Mouse (Mus musculus): ENCODE data around the gene Fancc. TPM values are rescaled to one million over a fixed set of nuclear protein-coding genes. Genes with fewer than 3 reads are reported as not detected.

The Fancc gene
- total RNA-seq, 2 experiments from 2014 or later = 5.2 to 7.0 TPM

DNA sequence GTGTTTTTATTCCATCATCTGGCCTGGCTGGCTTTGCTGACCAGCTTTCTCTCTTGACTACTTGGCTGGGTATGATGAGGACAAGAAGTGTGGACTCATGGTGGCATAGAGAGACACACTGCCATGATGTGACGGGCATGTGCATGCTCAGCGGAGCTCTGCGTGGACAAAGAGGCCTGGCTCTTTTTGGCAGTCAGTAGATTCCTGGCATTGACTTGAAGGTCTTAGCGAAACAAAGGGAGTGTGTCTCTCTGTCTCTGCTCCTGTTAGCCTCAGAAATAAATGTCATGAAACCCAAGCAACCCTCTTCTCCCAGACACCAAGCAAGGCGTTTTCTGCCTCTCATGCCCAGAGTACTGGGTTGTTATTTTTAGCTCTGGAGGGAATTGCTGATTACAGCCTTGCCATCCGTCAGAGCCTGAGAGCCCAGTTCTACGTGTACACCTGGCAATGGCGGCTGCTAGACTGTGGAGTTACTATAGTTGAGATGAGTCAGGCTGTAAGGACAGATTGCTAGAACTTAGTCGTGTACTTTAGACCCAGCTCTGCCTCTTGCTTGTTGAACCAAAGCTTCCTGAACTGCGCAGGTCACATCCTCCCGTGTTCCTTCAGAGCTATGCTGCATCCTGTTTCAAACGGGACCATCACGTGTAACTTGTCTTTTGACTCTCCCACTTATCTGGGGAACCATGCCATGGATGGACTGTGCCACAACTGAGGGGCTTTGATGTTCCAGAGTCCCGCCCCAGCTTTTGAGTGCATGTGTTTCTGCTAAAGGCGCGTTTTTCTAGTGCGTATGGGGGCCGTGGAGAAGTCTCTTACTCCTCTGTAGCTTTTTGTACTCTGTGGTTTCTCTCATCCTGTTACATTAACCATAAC, 236.1 kb downstream of the Fancc start:
- DNase-seq = no peak

DNA sequence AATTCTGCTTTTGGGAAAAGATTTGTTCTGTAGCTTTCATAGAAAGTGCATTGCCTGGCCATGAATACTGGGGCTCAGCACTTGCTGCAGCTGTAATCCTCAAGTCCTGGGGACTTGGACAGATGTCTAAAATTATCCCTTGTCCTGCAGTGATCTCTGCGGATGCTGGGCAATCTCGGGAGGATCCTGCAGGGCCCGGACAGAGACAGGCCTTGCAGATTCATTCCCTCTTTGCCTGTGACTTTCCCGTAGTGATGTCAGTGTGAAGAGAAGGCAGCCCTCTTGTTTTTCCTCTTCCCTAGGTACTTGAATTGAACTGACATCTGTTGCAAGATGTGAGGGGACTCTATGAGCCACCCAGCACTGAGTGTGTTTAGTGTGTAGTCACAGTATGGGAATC, 236.9 kb downstream of the Fancc start:
- no peak for DNase-seq

DNA sequence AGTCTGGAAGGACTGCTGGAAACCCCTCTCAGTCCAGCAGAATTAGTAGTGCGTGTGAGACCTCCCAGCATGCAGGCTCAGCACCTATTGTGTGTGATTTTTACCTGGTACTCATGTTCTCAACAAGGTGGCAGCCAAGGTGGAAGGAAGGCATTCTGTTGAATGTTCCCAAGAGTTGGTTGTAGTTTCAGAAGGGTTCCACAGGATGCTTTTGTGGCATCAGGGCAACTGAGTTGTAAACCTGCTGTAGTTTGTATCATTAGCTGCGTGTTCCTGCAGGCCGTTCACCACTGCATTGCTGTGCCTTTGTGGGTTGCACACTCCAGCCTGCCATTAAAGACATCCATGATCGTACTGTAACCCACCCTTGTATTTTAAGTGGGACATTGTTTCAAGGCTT, 238.4 kb downstream of the Fancc start:
- no peak for DNase-seq

DNA sequence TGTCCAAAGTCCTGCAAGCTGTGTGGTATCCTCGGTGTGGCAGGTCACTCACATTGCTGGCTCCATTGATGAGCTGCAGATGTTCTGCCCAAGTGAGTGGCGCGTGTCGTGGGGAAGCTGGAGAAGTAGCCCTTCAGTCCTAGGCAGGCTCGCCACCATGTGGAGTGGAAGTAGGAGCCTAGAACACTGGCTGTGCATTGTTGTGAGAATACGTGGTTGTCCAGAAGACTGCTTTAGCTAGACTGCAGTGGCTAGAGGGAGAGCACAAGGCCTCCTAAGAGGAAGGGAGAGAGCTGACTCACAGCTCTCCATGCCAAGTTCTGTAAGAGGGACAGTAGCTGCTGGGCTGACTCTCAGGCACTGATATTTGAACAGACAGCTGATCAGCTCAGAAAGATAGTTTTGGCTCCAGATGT, 238.9 kb downstream of the Fancc start:
- DNase-seq = no peak

DNA sequence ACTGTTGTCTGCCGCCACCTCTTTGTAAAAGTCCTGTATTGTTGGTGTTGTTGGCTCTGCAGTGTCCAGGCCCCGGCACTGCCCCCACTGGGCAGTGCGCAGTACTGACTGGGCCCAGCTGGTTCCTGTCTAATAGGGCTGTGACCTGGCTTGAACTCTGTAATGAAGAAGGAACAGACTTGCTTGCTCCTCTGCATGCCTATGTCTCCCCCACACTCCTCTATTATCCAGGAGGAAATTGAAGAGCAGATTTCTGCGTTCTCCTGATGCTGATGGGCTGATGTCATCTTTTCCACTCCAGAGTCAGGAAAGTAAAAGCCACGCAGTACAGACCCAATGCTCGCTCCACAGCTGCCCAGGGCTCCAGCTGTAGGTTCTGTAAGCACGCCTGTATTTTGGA, 240.3 kb downstream of the Fancc start:
- DNase-seq = no peak

DNA sequence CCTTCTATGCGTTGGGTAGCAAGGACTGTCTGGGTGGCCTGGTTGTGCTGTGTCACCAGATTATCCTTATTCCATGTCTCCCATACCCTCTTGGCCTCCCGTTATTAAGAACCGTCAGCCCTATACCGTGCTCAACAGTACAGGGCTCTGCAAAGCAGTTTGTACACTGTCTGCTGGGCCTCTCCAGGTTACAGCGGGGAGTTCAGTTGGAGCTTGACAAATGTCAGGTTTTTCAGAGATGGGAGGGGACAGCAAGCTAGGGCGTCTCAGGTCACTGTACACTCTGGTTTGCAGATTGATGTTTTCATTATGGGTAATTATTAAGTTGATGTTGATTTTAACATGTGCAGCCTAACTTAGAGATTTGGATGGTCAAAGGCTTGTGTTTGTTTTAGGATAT, 240.9 kb downstream of the Fancc start:
- DNase-seq = no peak

DNA sequence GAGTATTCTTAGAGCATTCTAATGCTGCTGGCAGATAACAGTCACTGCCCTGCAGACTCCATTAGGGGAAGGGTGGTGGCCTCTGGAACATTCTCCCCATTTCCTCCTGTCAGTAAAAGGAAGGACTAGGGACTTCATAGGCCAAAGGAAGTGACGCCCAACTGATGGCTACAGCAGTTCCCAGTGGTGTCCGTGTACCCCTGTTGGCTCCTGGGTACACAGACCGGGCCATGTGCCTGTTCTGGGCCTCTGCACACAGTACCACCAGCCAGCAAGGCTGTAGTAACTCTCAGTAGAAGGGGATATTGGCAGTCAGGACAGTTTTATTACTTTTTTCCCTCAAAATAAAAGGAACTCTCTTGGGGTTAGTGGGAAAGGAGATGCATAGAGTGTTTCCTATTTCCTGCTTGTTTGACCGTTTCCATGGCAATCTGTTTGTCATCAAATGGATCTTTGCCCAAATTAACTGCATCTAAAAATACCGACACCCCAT, 241.5 kb downstream of the Fancc start:
- no peak for DNase-seq

DNA sequence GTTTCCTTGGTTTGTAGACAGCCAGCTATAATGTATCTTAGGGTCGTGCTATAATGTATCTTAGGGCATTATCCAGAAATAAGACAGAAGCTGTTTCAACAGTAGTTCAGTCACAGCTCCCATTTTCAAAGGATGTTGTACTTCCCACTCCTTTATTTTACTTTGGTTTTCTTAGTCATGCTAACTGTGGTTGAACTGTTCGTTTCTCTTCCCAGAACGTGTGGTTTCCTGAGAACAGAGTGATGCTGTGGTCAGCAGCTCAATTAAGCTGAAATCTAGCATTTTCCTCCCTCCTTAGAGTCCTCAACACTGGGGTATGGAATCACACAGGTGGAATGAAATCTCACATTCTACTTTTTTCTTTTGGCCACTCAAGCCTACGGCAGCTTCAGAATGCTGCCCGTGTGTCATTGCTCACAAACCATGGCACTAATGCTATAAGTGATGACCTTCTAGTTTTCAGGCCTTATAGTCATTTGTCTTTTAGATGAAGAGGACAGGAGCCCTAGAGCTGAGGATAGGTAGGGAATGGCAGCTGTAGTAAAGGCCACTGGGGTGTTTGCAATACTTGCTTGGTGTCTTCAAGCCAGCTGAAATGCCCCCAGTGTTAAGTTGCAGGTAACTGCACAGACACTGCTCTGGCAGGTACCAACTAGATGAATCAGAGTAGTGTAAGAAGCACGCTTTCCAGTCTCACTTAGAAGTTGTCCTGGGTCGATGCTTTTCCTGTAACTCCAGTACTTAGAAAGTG, 243.0 kb downstream of the Fancc start:
- DNase-seq = no peak

DNA sequence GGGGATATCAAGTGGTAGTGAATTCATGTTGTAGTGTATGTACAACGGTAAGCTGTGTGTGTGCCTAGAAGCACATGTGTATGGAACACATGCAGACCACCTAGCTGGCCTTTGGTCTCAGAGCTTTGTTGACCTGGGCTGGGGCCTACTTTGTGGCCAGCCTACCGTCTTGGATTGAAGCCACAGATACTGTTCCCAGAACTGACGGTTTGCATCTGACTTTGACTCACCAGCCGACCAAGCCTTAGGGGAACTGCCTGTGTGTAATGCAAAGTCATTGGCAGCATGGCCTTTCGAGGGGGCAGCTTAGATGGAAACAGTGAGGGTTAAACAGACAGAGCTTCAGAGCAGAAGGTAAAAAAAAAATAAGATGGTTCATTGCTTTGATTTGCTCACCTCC, 243.9 kb downstream of the Fancc start:
- no peak for DNase-seq

DNA sequence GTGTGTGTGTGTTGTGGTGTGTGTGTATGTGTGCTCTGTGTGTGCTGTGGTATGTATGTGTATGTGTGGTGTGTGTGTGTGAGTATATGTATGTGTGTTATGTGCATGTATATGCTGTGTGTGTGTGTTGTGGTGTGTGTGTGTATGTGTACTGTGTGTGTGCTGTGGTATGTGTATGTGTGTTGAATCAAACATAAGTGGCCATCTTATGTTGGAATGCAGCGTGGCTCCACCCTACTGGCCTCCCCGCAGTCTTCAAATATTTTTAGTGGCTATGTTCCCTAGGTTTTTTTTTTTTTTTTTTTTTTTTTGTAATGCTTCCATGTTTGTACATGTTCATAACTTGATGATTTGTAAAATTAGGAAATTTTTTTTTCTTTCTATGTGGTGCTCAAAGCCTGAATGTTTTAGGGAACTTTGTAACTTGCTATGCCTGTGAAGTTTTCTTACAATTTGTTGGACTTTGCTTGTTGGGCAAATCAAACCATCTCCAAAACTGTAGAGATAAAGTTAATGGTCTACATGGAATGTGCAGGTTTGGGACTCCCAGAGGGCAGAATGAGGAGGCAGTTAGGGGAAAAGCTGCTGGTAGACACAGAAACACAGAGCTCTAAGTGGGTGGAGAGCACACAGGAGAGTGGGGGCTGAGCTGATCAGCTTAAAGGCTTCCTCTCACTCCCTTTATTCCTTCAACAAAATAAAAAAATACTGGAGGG, 244.6 kb downstream of the Fancc start:
- no peak for DNase-seq

DNA sequence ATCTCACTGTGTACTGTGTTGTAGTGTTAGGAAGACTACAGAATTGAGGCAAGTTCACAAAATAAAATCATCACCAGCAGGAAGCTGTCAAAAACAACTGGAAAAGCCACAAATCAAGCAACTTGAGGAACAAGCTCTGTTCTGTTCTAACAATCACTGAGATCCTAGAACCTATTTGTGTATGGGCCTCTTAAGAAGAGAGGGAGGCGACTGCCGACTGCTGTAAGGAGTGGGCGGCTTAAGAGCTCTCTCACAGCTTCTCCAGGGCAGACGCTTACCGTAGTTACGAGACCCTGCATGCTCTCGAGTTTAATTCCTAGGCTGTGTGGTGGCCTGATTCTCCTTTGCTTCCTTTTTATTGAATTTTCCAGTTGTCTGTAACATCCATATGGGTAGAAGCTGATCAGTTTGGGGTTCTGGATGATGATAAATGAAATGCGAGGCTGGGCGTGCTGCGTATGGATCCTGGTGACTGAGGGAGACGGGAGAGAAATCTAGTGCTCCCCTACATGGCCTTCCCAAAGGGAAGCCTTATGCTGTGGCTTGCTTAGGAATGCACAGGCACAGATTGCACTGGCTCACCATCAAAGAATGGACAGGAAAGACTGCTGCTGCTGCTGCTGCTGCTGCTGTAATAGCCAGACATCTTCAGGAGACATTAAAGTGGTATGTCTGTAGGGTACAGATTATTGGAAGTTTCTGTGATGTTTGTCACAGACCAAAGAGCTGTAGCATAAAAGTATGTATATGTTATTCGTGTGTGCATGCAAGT, 245.8 kb downstream of the Fancc start:
- DNase-seq = no peak

DNA sequence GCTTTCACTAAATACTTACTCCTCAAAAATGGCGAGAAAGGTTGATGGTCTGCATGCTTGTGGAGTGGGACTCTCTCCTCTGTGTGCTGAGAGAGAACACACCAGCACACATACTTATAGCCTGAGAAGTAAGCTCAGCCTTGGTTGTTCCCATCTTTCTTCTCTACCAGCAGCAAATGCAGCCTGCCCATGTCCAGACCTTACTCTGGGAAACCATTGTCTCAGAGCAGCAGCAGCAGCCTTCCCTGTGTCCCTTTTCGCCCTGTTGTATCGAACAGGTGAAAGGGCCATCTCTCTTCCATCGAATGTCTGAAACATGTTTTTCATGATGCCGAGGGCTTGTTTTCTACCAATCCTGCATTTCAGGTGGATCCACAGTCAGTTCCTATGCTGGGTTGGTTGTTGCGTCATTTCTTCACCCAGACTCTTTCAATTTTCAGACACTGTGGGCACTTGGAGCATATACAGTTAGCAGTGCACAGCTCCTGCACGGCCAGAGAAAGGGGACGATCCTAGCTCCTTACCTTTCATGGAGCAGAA, 246.6 kb downstream of the Fancc start:
- DNase-seq = no peak

DNA sequence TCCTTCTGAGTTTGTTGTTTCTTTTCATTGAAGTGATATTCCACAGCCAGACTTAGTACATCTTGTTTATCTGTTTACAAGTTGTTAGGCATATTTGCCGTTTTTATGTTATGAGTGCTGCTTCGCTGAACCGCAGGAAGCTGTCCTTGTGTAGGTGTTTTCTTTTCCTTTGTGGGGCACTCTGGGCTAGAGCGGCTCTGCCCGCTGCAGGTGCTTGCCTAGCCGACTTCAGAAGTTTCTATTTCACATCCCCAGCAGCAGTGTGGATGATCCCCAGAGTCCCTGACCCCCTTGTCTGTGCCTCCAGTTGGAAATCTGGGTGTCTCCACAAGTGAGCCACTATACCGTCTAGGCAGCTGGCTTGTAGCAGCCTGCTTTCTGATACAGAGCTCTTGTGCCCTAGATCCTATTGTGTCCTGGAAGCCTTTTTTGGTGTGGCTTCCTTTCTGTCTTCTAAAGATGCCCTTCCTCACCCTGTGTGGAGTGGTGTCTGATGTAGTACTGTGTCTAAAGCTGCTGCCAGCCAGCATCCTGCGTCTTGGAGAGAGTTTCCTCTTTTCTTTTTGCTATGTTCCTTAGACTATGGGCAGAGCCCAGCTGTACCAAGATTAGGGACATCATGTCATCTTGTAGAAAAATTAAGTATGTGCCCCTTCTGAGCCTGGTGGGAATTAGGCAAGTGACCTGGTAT, 247.2 kb downstream of the Fancc start:
- DNase-seq = no peak

DNA sequence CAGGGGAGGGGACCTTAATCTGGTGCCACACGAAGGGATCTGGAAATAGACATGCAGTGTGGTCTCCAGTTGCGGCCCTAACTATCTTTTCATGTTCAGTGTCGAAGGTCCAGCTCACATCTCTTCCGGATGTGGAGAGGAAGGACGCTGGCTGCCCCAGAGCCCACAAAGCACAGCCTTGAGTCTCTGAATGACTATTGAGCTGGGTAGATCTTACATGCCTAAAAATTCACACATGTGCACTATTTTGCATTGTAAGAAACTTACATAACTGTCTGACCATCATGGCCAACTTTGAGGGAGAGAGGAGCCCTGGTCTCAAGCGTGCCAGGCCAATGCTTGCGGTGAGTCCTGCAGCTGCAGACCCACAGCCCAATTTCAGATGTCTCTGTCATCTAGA, 247.9 kb downstream of the Fancc start:
- DNase-seq = no peak

DNA sequence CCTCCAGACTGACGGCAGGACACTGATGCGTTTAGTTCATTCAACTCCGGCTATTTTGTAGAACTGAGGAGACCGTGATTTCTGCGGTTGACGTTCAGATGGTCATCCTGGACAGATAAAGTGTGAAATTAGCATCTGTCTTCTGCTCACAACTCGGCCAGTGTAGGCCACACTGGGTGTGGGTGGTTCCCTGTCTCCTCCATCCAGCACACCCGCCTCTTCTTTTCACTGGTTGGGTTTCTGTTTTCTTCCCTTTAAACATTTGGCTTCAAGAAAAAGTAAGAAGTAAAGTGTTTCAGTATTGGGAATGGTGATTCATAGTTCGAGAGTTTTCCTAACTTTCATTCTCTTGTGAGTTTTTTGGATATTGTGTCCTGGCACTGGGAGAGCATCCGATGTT, 248.8 kb downstream of the Fancc start:
- no peak for DNase-seq

DNA sequence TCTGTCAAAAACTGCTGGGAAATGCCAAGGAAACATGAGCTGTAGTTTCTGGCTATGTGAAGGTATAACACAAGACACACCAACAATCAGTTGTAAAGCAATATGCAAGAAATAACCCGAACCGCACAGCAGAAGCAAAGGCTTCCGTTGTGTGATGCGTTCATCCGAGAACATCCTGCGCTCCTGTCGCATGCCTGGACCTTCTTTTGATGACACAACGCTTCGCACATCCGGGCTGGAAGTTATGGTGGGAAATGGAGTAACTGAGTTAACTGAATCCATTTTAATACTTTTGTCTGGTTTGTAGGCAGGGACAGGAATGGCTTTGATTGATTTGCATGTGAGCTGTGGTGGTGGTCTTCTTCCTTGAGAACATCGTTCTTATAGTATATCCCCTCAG, 249.4 kb downstream of the Fancc start:
- no peak for DNase-seq

DNA sequence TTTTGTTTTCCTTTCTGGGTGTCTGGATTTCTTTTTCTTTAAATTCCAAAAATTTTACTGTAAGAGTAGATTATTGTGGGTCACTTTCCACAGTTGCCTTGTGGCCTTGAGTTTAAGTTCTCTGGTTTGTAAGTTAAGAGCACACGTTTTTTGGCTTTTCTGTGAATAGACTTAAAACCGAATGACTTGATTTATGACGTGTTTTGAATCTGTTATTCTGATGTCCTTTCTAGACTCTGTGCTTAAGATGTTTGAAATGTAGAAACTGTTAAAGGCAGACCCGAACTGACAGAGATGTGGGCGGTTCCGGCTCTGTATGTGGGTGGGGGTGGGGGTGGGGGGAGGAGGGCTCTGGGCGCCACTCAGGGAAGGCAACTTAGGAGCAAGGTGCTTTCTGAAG, 250.0 kb downstream of the Fancc start:
- no peak for DNase-seq

DNA sequence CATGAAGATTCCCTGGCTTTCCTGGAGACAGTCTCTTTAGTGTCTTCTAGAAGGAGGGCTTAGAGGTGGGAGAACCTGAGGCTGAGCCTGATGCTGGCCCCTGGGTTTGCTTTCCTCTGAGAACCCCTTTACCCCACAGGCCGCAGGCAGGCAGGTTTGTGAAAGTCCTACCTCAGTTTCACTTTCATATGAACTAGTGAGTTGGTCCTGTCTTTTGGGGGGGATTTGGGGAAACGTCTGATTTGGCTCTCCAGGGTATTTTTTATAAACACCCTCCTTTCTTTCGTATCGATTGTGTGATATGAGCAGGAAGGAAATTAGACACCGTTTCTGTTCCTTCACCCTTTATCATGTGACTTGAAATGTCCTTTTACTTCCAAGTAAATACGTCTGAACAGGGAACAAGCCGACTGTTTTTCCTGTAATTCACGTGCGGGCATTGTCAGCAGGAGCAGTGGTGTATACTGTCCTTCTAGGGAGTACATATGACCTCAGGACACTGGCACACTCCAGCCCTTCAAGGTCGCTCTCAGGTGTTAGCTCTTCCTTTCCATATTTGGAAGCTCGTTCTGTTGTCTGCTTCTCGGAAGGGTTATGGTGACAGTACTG, 250.6 kb downstream of the Fancc start:
- DNase-seq = no peak

DNA sequence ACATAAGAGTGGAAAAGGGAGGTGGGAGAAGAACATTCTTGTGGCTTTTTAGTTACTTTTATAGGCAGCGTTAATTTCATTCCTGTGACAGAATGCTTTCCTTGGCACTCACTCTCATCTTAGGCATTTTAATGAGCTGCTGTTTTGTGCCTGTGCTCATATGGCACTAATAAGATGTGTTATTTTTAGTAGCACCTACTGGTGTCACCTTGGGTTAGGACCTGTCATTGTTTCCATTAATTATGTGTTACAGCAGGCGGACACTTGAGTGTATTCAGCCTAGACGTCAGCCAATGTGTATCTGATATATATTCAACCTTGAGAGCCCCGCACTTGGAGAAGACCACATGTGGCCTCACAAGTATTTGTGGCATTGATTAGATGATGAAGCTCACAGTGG, 251.3 kb downstream of the Fancc start:
- DNase-seq = no peak

DNA sequence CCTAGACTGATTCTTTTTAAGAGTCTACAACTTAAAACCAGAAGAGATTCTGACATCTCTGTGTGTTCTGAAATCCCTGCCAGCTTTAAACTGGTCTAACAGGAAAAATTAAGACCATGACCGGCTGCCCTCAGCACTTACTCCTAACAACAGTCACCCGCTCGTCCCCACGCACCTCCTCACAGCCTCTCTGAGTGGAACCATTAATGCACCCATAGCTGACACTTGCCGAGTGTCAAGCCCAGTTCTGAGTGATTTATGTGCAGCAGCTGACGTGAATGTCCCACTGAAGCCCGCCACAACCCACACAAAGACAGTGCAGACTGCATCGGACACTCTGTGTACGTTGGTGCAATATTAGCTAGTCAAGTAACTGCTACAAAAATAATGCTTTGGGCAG, 251.9 kb downstream of the Fancc start:
- DNase-seq = no peak

DNA sequence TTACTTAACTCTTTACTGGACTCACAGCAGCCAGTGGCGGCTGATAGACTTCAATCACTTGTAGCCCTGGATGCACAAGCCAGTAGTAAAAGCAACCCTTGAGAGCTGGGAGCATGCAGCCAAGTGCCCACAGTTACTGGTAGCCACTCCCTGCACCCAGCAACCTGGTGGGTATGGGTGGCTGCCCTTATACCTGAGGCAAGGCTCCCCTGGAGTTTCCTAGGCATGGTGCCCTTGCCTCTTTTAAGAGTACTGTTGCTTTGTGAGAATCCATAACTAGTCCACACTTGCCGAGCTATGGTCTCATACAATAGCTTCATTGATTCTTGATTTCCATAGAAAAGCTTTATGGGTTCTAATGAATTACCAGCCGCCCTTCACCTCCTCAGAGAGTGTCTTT, 252.7 kb downstream of the Fancc start:
- DNase-seq = no peak
